Mouse (Mus musculus): ENCODE data around the gene Pofut1. TPM values are rescaled to one million over a fixed set of nuclear protein-coding genes. Genes with fewer than 3 reads are reported as not detected.
A peak's percentile ranks its signal among the peaks of the same experiment; 100 is the strongest.
"Not testable (repeated sequence)": the region's sequence is repeated elsewhere in the genome, so short reads cannot be mapped to it uniquely, and the experiment has no call there.

Gene Pofut1
- polyA plus RNA-seq, 1 experiment from 2014 or later = 6.2 TPM

- Histone ChIP-seq H3K9ac (ENCODE audit: low read length) (no peak overlapping the region), H3K9me3 (ENCODE audit: control insufficient read depth, low read length) (no peaks in the 10 kb centered on the region), H3K27ac (ENCODE audit: low read length) (no peak overlapping the region), H3K4me2 (ENCODE audit: low read depth, low read length) (no peak overlapping the region), H3K27me3 (ENCODE audit: control insufficient read depth, insufficient read depth, low read depth, low read length) (no peaks in the 10 kb centered on the region), H3K4me3 (ENCODE audit: low read length) (no peak overlapping the region), H3K36me3 (ENCODE audit: control insufficient read depth, insufficient read depth, low read length) (peaks cover 17% of the 10 kb centered on the region), H3K4me1 (replicated peaks; ENCODE audit: control insufficient read depth, insufficient read depth, low read length) (no peaks in the 10 kb centered on the region)
- no peak for ATAC-seq (ENCODE audit: low read depth)
- WGBS = 87% methylated on average over 5 of the region's 5 CpGs
Observed at GRCm38 (mm10) chr2:153249751-153250150, 8.4 kb downstream of the Pofut1 start.

GRCm38 (mm10) chr2:153256604-153257003 lies 15.3 kb downstream of the Pofut1 start:
- H3K27me3 ChIP-seq (ENCODE audit: control insufficient read depth, insufficient read depth, low read depth, low read length) = no peaks in the 10 kb centered on the region
- H3K4me3 ChIP-seq (ENCODE audit: low read length) = no peak overlapping the region
- 84% methylated on average over 2 of the region's 2 CpGs for WGBS
- H3K9ac ChIP-seq (ENCODE audit: low read length) = no peak overlapping the region
- peaks cover 13% of the 10 kb centered on the region for H3K36me3 ChIP-seq (ENCODE audit: control insufficient read depth, insufficient read depth, low read length)
- H3K4me1 ChIP-seq (replicated peaks; ENCODE audit: control insufficient read depth, insufficient read depth, low read length) = peaks cover 6% of the 10 kb centered on the region; the same call in 1 of the 2 replicates
- H3K27ac ChIP-seq (ENCODE audit: low read length) = no peak overlapping the region
- no peaks in the 10 kb centered on the region for H3K9me3 ChIP-seq (ENCODE audit: control insufficient read depth, low read length)
- H3K4me2 ChIP-seq (ENCODE audit: low read depth, low read length) = no peak overlapping the region
- no peak for ATAC-seq (ENCODE audit: low read depth)

DNA sequence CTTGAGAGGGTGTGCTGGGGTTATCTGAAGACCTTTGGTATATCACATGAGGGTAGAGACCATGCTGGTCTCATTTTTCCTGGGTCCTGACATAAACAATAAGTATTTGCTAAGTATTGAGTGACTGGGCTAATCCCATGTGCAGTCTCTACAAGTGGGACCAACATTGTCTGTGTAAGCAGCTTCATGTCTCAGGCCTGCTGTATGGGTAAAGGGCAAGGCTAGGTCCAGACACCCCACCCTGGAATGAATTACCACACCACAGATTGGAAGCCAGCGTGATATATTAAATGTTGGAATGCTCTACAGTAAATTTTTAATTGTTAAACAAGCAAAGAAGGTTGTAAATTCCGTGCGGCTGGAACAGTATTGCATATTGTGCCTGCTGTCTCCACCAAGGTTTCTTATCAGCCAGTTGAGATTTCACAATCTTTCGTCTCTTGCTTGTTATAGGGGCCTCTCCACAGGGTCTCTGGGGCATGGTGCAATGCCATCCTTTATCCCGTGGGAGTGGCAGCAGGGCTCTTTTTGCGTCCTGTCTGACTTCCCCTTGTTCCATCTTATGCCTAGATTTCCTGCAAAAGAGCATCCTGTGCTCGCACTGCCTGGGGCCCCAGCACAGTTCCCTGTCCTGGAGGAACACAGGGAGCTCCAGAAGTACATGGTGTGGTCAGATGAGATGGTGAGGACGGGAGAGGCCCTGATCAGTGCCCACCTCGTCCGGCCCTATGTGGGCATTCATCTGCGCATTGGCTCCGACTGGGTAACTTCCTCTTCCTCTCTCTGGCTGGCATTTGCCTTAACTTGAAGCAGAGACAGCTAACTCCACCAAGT lies 17.9 kb downstream of the Pofut1 start:
- peak; percentile 61; the same call in 1 of the 2 replicates for ATAC-seq (ENCODE audit: low read depth)
- Histone ChIP-seq H3K4me1 (replicated peaks; ENCODE audit: control insufficient read depth, insufficient read depth, low read length) (peaks cover 6% of the 10 kb centered on the region; the same call in 1 of the 2 replicates), H3K9me3 (ENCODE audit: control insufficient read depth, low read length) (no peaks in the 10 kb centered on the region), H3K27ac (ENCODE audit: low read length) (0 out of 2 replicates have a peak overlapping the region, but pooled peaks have one; percentile 2), H3K4me2 (ENCODE audit: low read depth, low read length) (no peak overlapping the region), H3K9ac (ENCODE audit: low read length) (no peak overlapping the region), H3K36me3 (ENCODE audit: control insufficient read depth, insufficient read depth, low read length) (peaks cover 16% of the 10 kb centered on the region), H3K4me3 (ENCODE audit: low read length) (no peak overlapping the region), H3K27me3 (ENCODE audit: control insufficient read depth, insufficient read depth, low read depth, low read length) (no peaks in the 10 kb centered on the region)
- WGBS = 54% methylated on average over 12 of the region's 12 CpGs

- peaks cover 6% of the 10 kb centered on the region; the same call in 1 of the 2 replicates for H3K4me1 ChIP-seq (replicated peaks; ENCODE audit: control insufficient read depth, insufficient read depth, low read length)
- H3K27ac ChIP-seq (ENCODE audit: low read length) = 0 out of 2 replicates have a peak overlapping the region, but pooled peaks have one; percentile 13
- WGBS = 29% methylated on average over 3 of the region's 3 CpGs
- H3K4me2 ChIP-seq (ENCODE audit: low read depth, low read length) = no peak overlapping the region
- peaks cover 14% of the 10 kb centered on the region for H3K36me3 ChIP-seq (ENCODE audit: control insufficient read depth, insufficient read depth, low read length)
- no peaks in the 10 kb centered on the region for H3K9me3 ChIP-seq (ENCODE audit: control insufficient read depth, low read length)
- no peak overlapping the region for H3K4me3 ChIP-seq (ENCODE audit: low read length)
- ATAC-seq (ENCODE audit: low read depth) = no peak
- no peaks in the 10 kb centered on the region for H3K27me3 ChIP-seq (ENCODE audit: control insufficient read depth, insufficient read depth, low read depth, low read length)
- no peak overlapping the region for H3K9ac ChIP-seq (ENCODE audit: low read length)
Observed at GRCm38 (mm10) chr2:153259864-153260674, 18.7 kb downstream of the Pofut1 start.

DNA sequence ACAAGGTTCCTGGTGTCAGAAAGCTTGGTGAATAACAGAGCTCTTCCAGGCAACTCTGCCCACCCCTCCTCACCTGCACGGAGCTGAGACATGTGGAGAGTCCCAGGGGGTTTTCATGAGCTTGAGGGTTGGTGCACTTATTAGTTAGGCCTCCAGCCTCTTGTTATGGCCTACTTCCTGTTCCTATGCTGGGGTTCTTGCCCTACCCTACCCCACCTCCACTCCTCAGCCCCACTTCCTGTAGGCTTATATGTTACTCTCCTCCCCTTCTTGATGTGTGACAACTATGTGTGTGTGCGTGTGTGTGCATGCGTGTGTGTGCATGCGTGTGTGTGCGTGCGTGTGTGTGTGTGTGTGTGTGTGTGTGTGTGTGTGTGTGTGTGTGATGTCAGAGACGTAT lies 21.7 kb downstream of the Pofut1 start:
- H3K4me3 ChIP-seq (ENCODE audit: low read length) = no peak overlapping the region
- H3K9ac ChIP-seq (ENCODE audit: low read length) = no peak overlapping the region
- H3K27ac ChIP-seq (ENCODE audit: low read length) = no peak overlapping the region
- no peak for ATAC-seq (ENCODE audit: low read depth)
- peaks cover 32% of the 10 kb centered on the region for H3K36me3 ChIP-seq (ENCODE audit: control insufficient read depth, insufficient read depth, low read length)
- H3K27me3 ChIP-seq (ENCODE audit: control insufficient read depth, insufficient read depth, low read depth, low read length) = no peaks in the 10 kb centered on the region
- no peaks in the 10 kb centered on the region for H3K9me3 ChIP-seq (ENCODE audit: control insufficient read depth, low read length)
- WGBS = 84% methylated on average over 6 of the region's 7 CpGs
- H3K4me1 ChIP-seq (replicated peaks; ENCODE audit: control insufficient read depth, insufficient read depth, low read length) = peaks cover 6% of the 10 kb centered on the region; the same call in 1 of the 2 replicates
- H3K4me2 ChIP-seq (ENCODE audit: low read depth, low read length) = no peak overlapping the region

DNA sequence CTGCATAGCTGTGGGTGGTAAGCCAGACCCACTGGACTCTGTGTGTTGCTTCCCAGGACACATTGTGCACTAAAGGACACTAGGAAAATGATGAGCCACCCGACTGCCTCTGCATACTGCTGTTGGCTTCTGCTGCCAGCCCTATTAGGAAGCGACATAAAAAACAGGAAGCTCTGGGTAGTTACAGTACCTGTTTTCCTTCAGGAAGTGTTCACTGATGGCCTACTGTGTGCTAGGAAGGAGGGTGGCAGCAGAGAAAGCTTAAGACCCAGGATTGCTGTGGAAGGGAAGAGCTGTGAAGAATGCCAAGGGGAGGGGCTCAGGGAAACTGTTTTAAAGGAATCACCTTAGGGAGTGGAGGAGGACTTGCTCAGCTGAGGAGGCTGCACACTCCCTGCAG lies 26.0 kb downstream of the Pofut1 start:
- peaks cover 26% of the 10 kb centered on the region for H3K36me3 ChIP-seq (ENCODE audit: control insufficient read depth, insufficient read depth, low read length)
- no peak overlapping the region for H3K27ac ChIP-seq (ENCODE audit: low read length)
- H3K9me3 ChIP-seq (ENCODE audit: control insufficient read depth, low read length) = no peaks in the 10 kb centered on the region
- WGBS = 72% methylated on average over 2 of the region's 2 CpGs
- H3K4me3 ChIP-seq (ENCODE audit: low read length) = no peak overlapping the region
- H3K4me2 ChIP-seq (ENCODE audit: low read depth, low read length) = no peak overlapping the region
- H3K9ac ChIP-seq (ENCODE audit: low read length) = no peak overlapping the region
- no peak for ATAC-seq (ENCODE audit: low read depth)
- H3K4me1 ChIP-seq (replicated peaks; ENCODE audit: control insufficient read depth, insufficient read depth, low read length) = peaks cover 5% of the 10 kb centered on the region
- H3K27me3 ChIP-seq (ENCODE audit: control insufficient read depth, insufficient read depth, low read depth, low read length) = no peaks in the 10 kb centered on the region

- H3K4me1 ChIP-seq (replicated peaks; ENCODE audit: control insufficient read depth, insufficient read depth, low read length); H3K4me2 ChIP-seq (ENCODE audit: low read depth, low read length); H3K9me3 ChIP-seq (ENCODE audit: control insufficient read depth, low read length); H3K9ac ChIP-seq (ENCODE audit: low read length); H3K4me3 ChIP-seq (ENCODE audit: low read length); H3K27me3 ChIP-seq (ENCODE audit: control insufficient read depth, insufficient read depth, low read depth, low read length): not testable (repeated sequence)
- WGBS = 48% methylated on average over 8 of the region's 8 CpGs
- 0 out of 2 replicates have a peak overlapping the region, but pooled peaks have one; percentile 27 for H3K27ac ChIP-seq (ENCODE audit: low read length)
- peak; percentile 80 for ATAC-seq (ENCODE audit: low read depth)
- H3K36me3 ChIP-seq (ENCODE audit: control insufficient read depth, insufficient read depth, low read length) = peaks cover 18% of the 10 kb centered on the region; the same call in 1 of the 2 replicates
Observed at GRCm38 (mm10) chr2:153270231-153270915, 29.0 kb downstream of the Pofut1 start.

GRCm38 (mm10) chr2:153274200-153274918 lies 33.0 kb downstream of the Pofut1 start:
- H3K4me1 ChIP-seq (replicated peaks; ENCODE audit: control insufficient read depth, insufficient read depth, low read length); H3K9ac ChIP-seq (ENCODE audit: low read length); H3K27me3 ChIP-seq (ENCODE audit: control insufficient read depth, insufficient read depth, low read depth, low read length); H3K4me3 ChIP-seq (ENCODE audit: low read length); H3K4me2 ChIP-seq (ENCODE audit: low read depth, low read length); H3K36me3 ChIP-seq (ENCODE audit: control insufficient read depth, insufficient read depth, low read length); H3K9me3 ChIP-seq (ENCODE audit: control insufficient read depth, low read length); H3K27ac ChIP-seq (ENCODE audit: low read length): not testable (repeated sequence)
- ATAC-seq (ENCODE audit: low read depth) = peak; percentile 72
- WGBS = 61% methylated on average over 6 of the region's 6 CpGs

Measured in lung, embryonic 16.5 days (tissue).